Mouse (Mus musculus) urinary bladder, postnatal 36 days (tissue): ENCODE measurements around the gene Ccn6.

Experiments used
- DNase-seq, 2 experiments: peaks; one replicate each; pipeline ENCODE4 v3.0.0; 2022; ENCODE audit warnings: low spot score in 2 of 2, mixed read lengths in 1 of 2

Ccn6 gene

GRCm38 (mm10) chr10:39161406-39161805, 2.2 kb downstream of the Ccn6 start:
- DNase-seq: no peak

- no peak for DNase-seq
Observed at GRCm38 (mm10) chr10:39158306-39158705, 5.3 kb downstream of the Ccn6 start.

DNA sequence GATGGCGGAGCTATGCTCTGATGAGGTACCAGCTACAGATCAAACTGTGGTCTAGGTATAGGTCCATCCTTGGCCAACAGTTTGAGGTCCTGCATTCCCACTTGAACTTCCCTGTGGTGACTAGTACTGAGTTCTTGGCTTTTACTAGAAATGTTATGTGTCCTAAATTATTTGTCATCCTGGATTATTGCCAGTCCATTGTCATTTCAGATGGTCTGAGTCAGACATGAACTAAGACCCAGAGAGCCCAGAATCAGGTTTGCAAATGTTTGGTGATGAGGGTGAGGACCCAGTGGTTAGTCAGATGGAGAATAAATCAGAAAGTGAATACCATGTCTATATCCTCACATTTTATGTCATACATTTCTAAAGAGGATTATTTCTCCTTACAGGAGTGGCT, 6.3 kb downstream of the Ccn6 start:
- no peak for DNase-seq

DNA sequence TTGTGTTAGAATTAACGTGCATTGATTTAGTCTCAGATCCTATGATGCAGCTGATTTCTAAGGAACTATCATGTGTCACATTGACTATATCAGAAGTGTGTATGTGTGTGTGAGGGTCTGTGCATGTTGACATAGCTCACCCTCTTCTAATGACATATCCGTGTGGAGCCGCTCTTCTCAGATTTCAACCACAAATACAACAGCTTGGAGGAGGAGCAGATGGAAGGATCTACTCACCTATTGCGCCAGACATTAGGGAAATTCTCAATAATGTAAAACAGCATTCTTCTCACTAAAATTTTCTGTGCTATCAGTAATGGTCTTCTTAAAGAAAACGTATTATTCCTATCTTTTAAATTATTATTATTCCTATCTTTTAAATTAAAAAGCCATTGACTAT, 6.9 kb downstream of the Ccn6 start:
- DNase-seq: no peak

DNA sequence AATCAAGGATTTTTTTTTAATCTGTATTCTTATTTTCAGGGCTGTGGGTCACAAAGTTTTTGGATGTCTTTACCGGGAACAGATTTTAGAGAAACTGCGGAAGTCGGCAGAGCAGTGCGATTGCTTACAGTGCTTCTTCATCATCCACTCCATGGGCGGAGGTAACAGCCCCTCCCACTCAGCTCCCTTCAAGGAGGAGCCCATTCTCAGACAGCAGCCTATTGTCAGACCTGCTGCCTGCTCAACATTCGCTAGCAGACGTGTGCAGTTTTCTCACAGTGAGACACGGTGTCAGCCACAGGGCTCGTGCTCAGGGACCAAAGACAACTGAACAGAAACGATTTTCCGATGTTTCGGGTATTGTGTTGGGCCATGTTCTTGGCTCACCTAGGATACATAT, 21.4 kb downstream of the Ccn6 start:
- DNase-seq: no peak

- no peak for DNase-seq
Observed at GRCm38 (mm10) chr10:39141401-39141800, 22.2 kb downstream of the Ccn6 start.

GRCm38 (mm10) chr10:39140843-39141242, 22.8 kb downstream of the Ccn6 start:
- DNase-seq: no peak

GRCm38 (mm10) chr10:39138761-39139160, 24.8 kb downstream of the Ccn6 start:
- DNase-seq: no peak

DNA sequence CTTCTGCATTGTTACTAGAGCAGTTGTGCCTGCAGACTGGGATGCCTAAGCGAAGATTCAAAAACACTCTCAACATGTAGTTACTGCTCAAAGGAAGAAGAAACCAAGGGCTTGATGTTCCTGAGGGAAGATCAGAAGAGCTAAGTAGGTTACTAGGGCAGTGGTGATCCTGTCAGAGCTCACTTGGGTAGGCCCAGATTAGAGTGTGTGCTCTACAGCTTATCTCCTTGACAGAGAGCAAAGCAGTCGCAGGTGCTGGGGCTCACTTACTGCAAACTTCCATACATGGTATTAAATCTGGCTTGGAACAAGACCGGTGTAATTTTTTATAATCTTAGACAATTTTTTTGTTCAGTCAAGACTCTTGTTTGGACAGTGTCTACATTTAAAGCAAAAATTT, 25.8 kb downstream of the Ccn6 start:
- DNase-seq: no peak

DNA sequence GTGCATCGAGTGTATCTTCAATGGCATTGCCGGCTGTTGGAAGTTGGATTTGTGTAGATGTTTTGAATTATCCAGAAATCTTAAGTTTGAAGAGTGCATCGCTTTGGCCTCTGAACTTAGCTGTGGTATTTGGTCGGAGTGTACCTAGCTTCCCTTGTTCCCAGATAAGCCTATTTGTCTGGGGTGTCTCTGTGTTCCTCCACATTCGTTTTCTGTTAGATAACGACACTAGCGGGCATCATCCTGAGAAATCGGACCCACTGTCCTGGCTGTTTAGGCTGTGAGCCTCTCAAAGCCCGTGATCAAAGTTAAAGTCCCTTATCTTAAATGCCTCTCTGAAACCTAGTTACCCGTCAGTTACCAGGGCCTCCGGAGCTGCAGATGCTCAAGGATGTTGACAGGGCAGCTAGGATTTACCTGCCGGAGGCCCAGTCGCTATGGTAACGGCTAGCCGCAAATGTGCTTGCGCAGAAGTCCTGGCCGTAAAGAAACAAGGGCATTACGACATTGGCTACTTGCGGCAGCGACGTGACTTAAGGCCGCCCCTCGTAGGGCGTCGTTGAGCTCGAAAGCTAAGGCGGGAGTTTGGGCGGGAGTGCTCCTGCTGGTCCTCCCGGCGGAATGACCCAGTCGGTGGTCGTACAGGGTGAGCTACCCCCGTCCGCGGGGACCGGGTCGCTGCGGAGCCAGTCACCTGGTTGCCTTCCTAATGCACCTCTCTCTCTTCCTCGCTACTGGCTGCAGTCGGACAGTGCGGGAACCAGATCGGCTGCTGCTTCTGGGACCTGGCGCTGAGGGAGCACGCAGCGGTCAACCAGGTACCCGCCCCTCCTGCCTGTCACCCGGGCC, 29.9 kb downstream of the Ccn6 start, which contains the start of the genes Fam229b and Tube1:
Gene Fam229b (minus strand): TSS at position 453 of the 849 bp plus-strand sequence.
Gene Tube1 (plus strand): TSS at position 515 of the 849 bp plus-strand sequence.
- DNase-seq: peak; percentile 85 to 88

DNA sequence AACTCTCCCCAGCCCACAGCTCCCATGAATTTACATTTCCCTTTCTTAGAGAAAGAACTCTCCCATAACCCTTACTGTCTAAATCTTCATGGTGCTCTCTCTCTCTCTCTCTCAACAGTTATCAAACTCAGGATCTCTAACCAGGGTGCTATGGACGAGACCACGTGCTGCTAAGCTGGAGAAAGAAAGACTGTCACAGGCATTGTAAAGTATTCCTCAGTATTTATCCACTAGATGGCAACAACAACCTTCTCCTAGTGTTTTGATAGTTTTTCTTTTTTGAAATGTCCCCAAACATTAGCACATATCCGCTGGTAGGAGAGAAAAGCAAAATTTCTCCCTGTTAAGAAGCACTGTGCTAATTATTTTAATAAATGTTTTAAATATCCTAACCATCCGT, 42.2 kb downstream of the Ccn6 start:
- no peak for DNase-seq

DNA sequence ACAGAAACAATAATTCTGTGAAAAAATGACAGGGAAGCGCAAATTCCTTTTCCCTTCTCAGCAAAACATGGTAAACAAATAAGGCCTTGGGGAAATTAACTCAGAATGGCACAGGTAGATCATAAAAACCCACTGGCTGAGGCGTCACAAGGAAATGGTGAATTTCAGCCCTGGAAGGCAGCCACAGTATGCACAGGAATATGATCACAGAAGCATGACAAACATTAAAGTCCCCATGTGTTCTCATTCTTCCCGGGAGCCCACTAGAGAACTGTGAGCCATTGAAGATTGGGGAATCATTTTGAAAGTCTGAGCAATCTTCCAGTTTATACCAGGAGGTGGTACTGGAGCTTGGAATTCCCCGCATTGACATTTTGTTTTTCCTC, 54.1 kb downstream of the Ccn6 start:
- no peak for DNase-seq

- no peak for DNase-seq
Observed at GRCm38 (mm10) chr10:39108837-39109488, 54.6 kb downstream of the Ccn6 start.

GRCm38 (mm10) chr10:39106935-39107334, 56.7 kb downstream of the Ccn6 start:
- DNase-seq: no peak

DNA sequence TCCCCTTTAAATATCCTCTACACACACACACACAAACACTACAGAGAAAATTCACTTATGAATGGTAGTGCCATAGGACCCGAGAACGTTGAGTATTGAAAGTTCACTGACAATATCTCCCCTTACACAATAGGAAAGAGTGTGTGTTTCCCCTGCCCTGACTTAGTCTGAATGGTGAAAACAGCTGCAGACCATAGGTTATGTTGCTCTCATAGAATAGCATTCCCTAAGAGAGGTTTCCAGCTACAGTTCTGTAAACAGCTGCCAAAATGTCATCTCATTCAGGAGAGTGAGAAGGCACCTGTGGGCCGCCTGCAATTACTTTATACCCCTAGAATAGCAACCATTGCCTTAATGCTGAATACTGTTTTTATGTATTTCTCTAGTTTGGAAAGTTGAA, 57.2 kb downstream of the Ccn6 start:
- DNase-seq: no peak

DNA sequence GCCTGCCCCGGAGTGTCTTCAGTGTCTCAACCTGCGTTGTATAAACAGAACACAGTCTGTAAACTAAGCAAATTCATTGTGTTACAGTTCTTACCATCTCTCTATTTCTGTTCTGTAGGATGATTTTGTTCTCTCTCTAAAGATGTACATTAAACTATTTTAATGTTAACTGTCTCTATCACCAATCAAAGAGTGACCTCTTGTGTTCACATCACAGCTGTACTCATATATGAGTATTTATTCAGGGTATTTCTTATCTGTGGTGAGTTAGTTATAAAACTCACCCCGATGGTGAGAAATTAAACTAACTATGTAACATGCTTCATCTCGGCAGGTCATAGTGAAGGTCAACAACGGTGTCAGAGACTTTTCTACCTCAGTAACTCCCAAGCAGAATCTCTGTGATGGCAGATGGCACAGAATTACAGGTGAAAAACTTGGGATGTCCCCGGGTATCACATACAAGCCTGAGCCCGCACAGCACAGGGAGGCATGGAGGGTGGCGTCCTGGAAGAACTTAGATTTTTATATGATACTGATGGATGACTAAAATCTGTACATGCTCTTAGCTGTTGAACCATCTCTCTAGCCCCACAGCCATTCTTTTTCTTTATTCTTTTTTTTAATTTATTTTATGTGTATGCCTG, 58.7 kb downstream of the Ccn6 start:
- no peak for DNase-seq
